Mouse (Mus musculus) hindbrain, embryonic 11.5 days (tissue): Measurements from ENCODE around the gene Safb. TPM values are rescaled to one million over a fixed set of nuclear protein-coding genes. Genes with fewer than 3 reads are reported as not detected.

Source experiments
- ATAC-seq: fragments of 200-750 bp; cut with Nextera tagmentation; 2 replicates; pipeline ENCODE4 v1.8.0; 2017; ENCODE audit warnings: mild to moderate bottlenecking, moderate TSS enrichment, moderate library complexity; ENCODE audit not compliant: low FRiP score
- DNase-seq: peaks from one replicate; pipeline ENCODE4 v3.0.0-alpha.2; 2015; ENCODE audit warnings: low spot score
- H3K27ac ChIP-seq: fragments of 300-500 bp; sonication (generic); 2 replicates; pipeline ENCODE4 v1.5.1; 2014; ENCODE audit warnings: mild to moderate bottlenecking, low read depth, low read length
- H3K27me3 ChIP-seq: fragments of 300-500 bp; sonication (generic); 2 replicates; pipeline ENCODE4 v1.6.1; 2014; ENCODE audit warnings: mild to moderate bottlenecking, low read length, moderate library complexity, mixed read lengths; ENCODE audit not compliant: control insufficient read depth, insufficient read depth
- H3K36me3 ChIP-seq: fragments of 300-500 bp; sonication (generic); 2 replicates; pipeline ENCODE4 v1.6.1; 2014; ENCODE audit warnings: mild to moderate bottlenecking, low read length, moderate library complexity, mixed read lengths; ENCODE audit not compliant: control insufficient read depth, insufficient read depth
- H3K4me1 ChIP-seq: fragments of 300-500 bp; sonication (generic); replicated peaks from 2 replicates; pipeline ENCODE4 v1.6.1; 2014; ENCODE audit warnings: low read length, mixed read lengths; ENCODE audit not compliant: control insufficient read depth, insufficient read depth
- H3K4me2 ChIP-seq: fragments of 300-500 bp; sonication (generic); replicated peaks from 2 replicates; pipeline ENCODE4 v1.6.1; 2014; ENCODE audit warnings: mild to moderate bottlenecking, low read depth, low read length
- H3K4me3 ChIP-seq: fragments of 300-500 bp; sonication (generic); 2 replicates; pipeline ENCODE4 v1.5.1; 2014; ENCODE audit warnings: low read depth, low read length
- H3K9ac ChIP-seq: fragments of 300-500 bp; sonication (generic); 2 replicates; pipeline ENCODE4 v1.6.1; 2014; ENCODE audit warnings: low read depth, low read length
- H3K9me3 ChIP-seq: fragments of 300-500 bp; sonication (generic); 2 replicates; pipeline ENCODE4 v1.6.1; 2016; ENCODE audit warnings: low read length; ENCODE audit not compliant: control insufficient read depth
- WGBS: fragments of 180-500 bp; shearing (Covaris S2); extraction: QIAGEN DNeasy Blood & Tissue Kit; methylation state at CpG from one replicate; pipeline ENCODE4 v1.1.7; 2014; 5-methylcytosine and 5-hydroxymethylcytosine counted together
- polyA plus RNA-seq: library from polyadenylated mRNA; unstranded; fragments of >200 nt; fragmentation: Nextera tagmentation; extraction: Ambion mirVana; gene quantifications from 2 replicates; pipeline ENCODE4 v1.2.1, GENCODE M21; 2014

Safb gene
- polyA plus RNA-seq, 1 experiment from 2014 or later = 93.7 TPM

- Histone ChIP-seq H3K4me1 (no peaks in the 10 kb centered on the region; the same call in 1 of the 2 replicates), H3K27ac (no peak overlapping the region), H3K9me3 (no peaks in the 10 kb centered on the region), H3K27me3 (no peaks in the 10 kb centered on the region), H3K4me2 (no peak overlapping the region), H3K36me3 (peaks cover 44% of the 10 kb centered on the region), H3K9ac (no peak overlapping the region), H3K4me3 (no peak overlapping the region)
- DNase-seq (no peak), ATAC-seq (no peak)
- WGBS = 94% methylated on average over 8 of the region's 8 CpGs
These were observed 9.1 kb downstream of the Safb start for GRCm38 (mm10) chr17:56593527-56594271.

DNA sequence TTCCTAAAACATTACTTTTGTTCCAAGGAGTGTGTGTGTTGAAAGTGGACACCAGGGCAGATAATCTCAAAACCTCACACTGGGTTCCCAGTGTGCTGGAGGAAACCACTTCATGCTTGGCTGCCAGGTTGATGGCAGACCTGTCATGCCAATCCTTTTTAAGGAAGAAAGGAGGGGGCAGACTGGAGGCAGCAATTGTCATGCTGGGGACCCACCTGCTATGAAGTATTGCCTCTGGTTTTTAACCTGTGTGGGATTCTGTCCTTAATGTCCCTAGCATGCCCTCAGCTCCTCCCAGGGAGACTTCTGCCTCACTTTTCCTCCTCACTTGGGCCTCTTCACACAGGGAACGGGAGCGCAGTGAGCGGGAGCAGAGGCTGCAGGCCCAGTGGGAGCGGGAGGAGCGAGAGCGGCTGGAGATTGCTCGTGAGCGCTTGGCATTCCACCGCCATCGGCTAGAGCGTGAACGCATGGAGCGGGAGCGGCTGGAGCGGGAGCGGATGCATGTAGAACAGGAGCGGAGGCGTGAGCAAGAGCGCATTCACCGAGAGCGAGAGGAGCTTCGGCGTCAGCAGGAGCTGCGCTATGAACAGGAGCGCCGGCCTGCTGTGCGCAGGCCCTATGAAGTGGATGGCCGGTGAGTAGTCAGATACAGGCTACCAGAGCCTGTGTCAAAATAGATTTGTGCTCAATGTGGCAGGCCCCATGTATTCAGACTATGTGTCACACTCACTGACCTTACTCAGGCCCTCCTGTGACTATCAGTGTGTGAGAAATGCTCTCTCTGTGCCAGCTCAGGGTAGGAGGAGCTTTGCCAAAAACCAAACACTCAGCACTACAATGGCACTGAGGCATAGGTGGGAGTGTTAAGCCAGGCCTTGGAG lies 18.8 kb downstream of the Safb start:
- Histone ChIP-seq H3K4me3 (no peak overlapping the region), H3K27ac (no peak overlapping the region), H3K4me2 (no peak overlapping the region), H3K27me3 (no peaks in the 10 kb centered on the region), H3K9me3 (no peaks in the 10 kb centered on the region), H3K4me1 (no peaks in the 10 kb centered on the region; the same call in 1 of the 2 replicates), H3K9ac (no peak overlapping the region), H3K36me3 (peaks cover 31% of the 10 kb centered on the region)
- DNase-seq = no peak
- WGBS = 95% methylated on average over 28 of the region's 28 CpGs
- ATAC-seq = no peak

- Histone ChIP-seq H3K4me3 (no peak overlapping the region), H3K9ac (no peak overlapping the region), H3K4me2 (no peak overlapping the region), H3K27me3 (no peaks in the 10 kb centered on the region), H3K27ac (no peak overlapping the region), H3K9me3 (no peaks in the 10 kb centered on the region), H3K36me3 (peaks cover 31% of the 10 kb centered on the region), H3K4me1 (peaks cover 2% of the 10 kb centered on the region; the same call in 1 of the 2 replicates)
- DNase-seq (no peak), ATAC-seq (no peak)
- WGBS = 96% methylated on average over 9 of the region's 9 CpGs
These were observed 19.4 kb downstream of the Safb start for GRCm38 (mm10) chr17:56604070-56604380.

GRCm38 (mm10) chr17:56604422-56604821 lies 19.8 kb downstream of the Safb start:
- Histone ChIP-seq H3K9ac (no peak overlapping the region), H3K36me3 (peaks cover 30% of the 10 kb centered on the region), H3K27me3 (no peaks in the 10 kb centered on the region), H3K4me1 (peaks cover 2% of the 10 kb centered on the region; the same call in 1 of the 2 replicates), H3K4me3 (no peak overlapping the region), H3K9me3 (no peaks in the 10 kb centered on the region), H3K27ac (no peak overlapping the region), H3K4me2 (no peak overlapping the region)
- ATAC-seq (no peak), DNase-seq (no peak)
- 91% methylated on average over 3 of the region's 3 CpGs for WGBS

DNA sequence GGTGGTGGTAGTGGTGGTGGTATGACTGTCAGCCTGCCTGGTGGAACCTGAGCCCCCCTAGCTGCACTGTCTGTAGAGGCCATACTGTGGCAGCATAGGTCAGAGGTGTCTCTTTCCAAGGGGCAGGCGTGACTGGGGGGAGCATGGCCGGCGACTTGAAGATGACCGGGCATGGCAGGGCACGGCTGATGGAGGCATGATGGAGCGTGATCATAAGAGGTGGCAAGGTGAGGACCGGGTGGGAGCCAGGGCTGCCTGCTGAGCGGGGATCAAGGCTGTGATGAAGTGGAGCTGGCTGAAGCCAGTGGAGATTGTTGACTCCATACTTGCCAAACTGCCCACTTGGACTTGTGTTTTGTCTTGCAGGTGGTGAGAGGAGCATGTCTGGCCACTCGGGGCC lies 20.8 kb downstream of the Safb start:
- Histone ChIP-seq H3K36me3 (peaks cover 19% of the 10 kb centered on the region), H3K27ac (no peak overlapping the region), H3K4me3 (no peak overlapping the region), H3K9me3 (no peaks in the 10 kb centered on the region), H3K4me2 (no peak overlapping the region), H3K9ac (no peak overlapping the region), H3K4me1 (peaks cover 2% of the 10 kb centered on the region; the same call in 1 of the 2 replicates), H3K27me3 (no peaks in the 10 kb centered on the region)
- no peak for DNase-seq
- no peak for ATAC-seq
- WGBS = 89% methylated on average over 9 of the region's 9 CpGs

GRCm38 (mm10) chr17:56607521-56608062 lies 23.0 kb downstream of the Safb start:
- 67% methylated on average over 3 of the region's 3 CpGs for WGBS
- no peaks in the 10 kb centered on the region for H3K9me3 ChIP-seq
- no peak overlapping the region for H3K27ac ChIP-seq
- ATAC-seq (no peak), DNase-seq (no peak)
- H3K4me2 ChIP-seq = no peak overlapping the region
- H3K36me3 ChIP-seq = peaks cover 8% of the 10 kb centered on the region
- H3K27me3 ChIP-seq = no peaks in the 10 kb centered on the region
- H3K4me1 ChIP-seq = peaks cover 2% of the 10 kb centered on the region; the same call in 1 of the 2 replicates
- no peak overlapping the region for H3K4me3 ChIP-seq
- H3K9ac ChIP-seq = no peak overlapping the region

GRCm38 (mm10) chr17:56608699-56609098 lies 24.1 kb downstream of the Safb start:
- Histone ChIP-seq H3K4me1 (peaks cover 2% of the 10 kb centered on the region; the same call in 1 of the 2 replicates), H3K36me3 (peaks cover 2% of the 10 kb centered on the region), H3K27ac (no peak overlapping the region), H3K4me3 (peak overlapping the region; percentile 65), H3K9ac (no peak overlapping the region), H3K4me2 (peak overlapping the region; percentile 87), H3K27me3 (no peaks in the 10 kb centered on the region), H3K9me3 (no peaks in the 10 kb centered on the region)
- 64% methylated on average over 5 of the region's 5 CpGs for WGBS
- no peak for ATAC-seq
- DNase-seq = no peak

DNA sequence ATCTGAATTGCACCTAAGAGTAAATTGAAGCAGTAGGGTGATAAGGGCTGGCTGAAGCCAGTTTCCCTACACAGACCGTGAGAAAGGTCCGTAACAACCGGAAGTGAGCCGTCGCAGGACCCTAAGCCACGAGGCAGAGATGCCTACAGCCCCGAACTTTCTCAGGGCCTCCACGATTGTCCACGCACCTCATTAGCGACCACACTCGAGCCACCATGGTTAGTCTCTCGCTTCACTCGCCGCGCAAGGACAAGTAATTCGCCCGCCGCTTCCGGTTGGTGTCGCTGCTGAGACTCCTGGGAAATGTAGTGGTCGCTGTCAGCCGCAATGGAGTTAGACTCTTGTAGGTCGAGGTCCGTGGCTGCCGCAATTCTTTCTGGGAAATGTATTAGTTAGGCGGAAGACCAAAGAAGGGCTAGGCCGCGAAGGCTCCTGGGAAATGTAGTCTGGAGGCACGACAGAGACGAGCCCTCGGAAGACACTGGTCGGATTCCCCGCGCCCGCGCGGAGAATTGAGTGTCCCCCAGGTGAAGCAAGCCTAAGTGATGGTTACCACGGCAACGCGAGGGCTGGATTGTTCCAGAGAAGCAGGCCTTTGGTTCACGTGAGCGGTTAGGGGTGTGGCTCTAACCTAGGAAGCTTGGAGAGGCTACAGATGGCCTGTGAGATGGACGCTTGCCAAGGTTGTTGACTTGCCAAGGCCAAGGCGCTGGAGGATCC lies 25.0 kb downstream of the Safb start, which contains the start of gene 2410015M20Rik:
Gene 2410015M20Rik (minus strand): TSS at position 320 of the 720 bp plus-strand sequence.
- under 1% methylated on average over 44 of the region's 44 CpGs for WGBS
- Histone ChIP-seq H3K36me3 (peaks cover 2% of the 10 kb centered on the region; the same call in 1 of the 2 replicates), H3K27ac (peak within 1 kb of the TSS; percentile 62; the same call in 1 of the 2 replicates), H3K4me1 (peaks cover 7% of the 10 kb centered on the region), H3K9me3 (no peaks in the 10 kb centered on the region), H3K27me3 (no peaks in the 10 kb centered on the region), H3K4me3 (peak within 1 kb of the TSS; percentile 65), H3K4me2 (peak within 1 kb of the TSS; percentile 87), H3K9ac (peak within 1 kb of the TSS; percentile 75)
- peak; percentile 95 for DNase-seq
- ATAC-seq = peak; percentile 90
